Mouse (Mus musculus): Measurements from ENCODE around the gene Tm6sf2. TPM values are rescaled to one million over a fixed set of nuclear protein-coding genes. Genes with fewer than 3 reads are reported as not detected.

Tm6sf2 gene
- polyA plus RNA-seq, 2 experiments: 1.2 to 1.3 TPM

GRCm38 (mm10) chr8:70057721-70058120 is 15.0 kb upstream of the Tm6sf2 start:
- TF ChIP-seq CTCF (IDR thresholded peaks at IDR 0.05; ENCODE audit: low read depth) (no peak), EP300 (IDR thresholded peaks at IDR 0.05; ENCODE audit: low read depth) (no peak)
- H3K4me2 ChIP-seq (ENCODE audit: low read depth): no peak overlapping the region
- H3K36me3 ChIP-seq (replicated peaks; ENCODE audit: control insufficient read depth, insufficient read depth, low read depth): peaks cover 41% of the 10 kb centered on the region
- H3K9me3 ChIP-seq (ENCODE audit: control insufficient read depth, low read length): no peaks in the 10 kb centered on the region
- no peaks in the 10 kb centered on the region for H3K27me3 ChIP-seq (ENCODE audit: control insufficient read depth, insufficient read depth, low read length)
- no peak overlapping the region for H3K9ac ChIP-seq (replicated peaks)
- H3K4me1 ChIP-seq (replicated peaks; ENCODE audit: control insufficient read depth in 2 of 2, insufficient read depth in 2 of 2, low read length in 1 of 2): no peaks in the 10 kb centered on the region
- DNase-seq (ENCODE audit: low read depth in 3 of 3, low spot score in 3 of 3) (no peak), ATAC-seq (ENCODE audit: insufficient read depth) (no peak)
- no peak overlapping the region for H3K4me3 ChIP-seq (ENCODE audit: insufficient read depth in 1 of 2, low read depth in 2 of 2, low read length in 2 of 2)
- 76% methylated on average over 1 of the region's 1 CpGs for WGBS (ENCODE audit: insufficient replicate concordance)
- no peak overlapping the region for H3K27ac ChIP-seq

DNA sequence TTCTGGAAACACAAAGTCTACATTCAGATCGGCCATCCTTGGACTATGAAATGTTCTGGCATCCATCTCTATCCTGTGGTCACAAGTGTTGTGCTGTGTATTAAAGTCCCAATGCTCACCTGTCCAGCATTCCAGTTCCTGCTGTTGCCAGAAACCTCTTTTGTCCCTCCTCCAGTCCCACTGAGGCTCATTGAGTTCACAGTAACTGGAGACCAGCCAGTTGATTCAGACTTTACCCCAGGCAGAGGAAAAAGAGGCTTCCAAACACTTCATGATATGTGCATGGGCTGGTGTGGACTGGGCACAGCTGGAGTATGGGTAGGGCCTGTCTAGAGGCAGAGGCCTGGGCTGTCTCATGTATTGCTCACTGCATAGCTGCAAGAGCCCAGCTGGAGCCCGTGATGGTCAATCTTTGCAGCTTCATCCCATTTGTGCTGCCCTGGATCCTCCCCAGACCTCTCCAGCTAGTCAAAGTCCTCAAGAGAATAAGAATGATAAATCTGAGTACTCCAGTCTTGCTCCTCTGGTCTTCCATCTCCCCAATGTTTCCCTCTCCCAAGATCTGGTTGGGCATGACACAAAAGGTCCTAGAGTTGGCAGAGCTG is 786 bp upstream of the Tm6sf2 start:
- H3K27ac ChIP-seq: no peak overlapping the region

DNA sequence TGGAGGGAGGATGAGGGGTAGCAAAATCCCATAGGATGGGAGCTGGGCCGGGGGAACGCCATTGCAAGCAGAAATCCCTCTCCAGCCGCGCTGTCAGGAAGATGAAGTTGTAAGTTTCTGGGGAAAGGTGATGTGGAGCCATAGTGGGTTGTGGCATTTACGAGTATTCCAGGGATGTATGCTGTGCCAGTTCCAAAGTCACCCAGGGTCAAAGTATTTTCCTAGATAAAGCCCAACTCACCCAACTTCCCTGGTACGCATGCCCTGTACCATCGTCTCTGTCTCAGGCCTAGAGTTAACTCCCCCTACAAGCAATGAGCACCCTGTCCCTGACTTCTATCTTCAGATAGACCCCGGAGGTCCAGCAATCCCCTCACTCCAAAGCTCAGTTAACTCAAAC is 396 bp downstream of the Tm6sf2 start:
- no peak for ATAC-seq (ENCODE audit: insufficient read depth)
- WGBS (ENCODE audit: insufficient replicate concordance): 49% methylated on average over 8 of the region's 8 CpGs
- TF ChIP-seq EP300 (IDR thresholded peaks at IDR 0.05; ENCODE audit: low read depth) (no peak), CTCF (IDR thresholded peaks at IDR 0.05; ENCODE audit: low read depth) (no peak)
- Histone ChIP-seq H3K4me3 (ENCODE audit: insufficient read depth in 1 of 2, low read depth in 2 of 2, low read length in 2 of 2) (peak overlapping the region; percentile 6 to 23; a peak in 3 of 4 replicates), H3K27ac (no peak overlapping the region), H3K4me1 (replicated peaks; ENCODE audit: control insufficient read depth in 2 of 2, insufficient read depth in 2 of 2, low read length in 1 of 2) (peaks cover 0 to 12% of the 10 kb centered on the region in 2 experiments; a peak in 2 of 4 replicates), H3K36me3 (replicated peaks; ENCODE audit: control insufficient read depth, insufficient read depth, low read depth) (no peaks in the 10 kb centered on the region; the same call in none of the 2 replicates), H3K9me3 (ENCODE audit: control insufficient read depth, low read length) (no peaks in the 10 kb centered on the region), H3K4me2 (ENCODE audit: low read depth) (peak overlapping the region; percentile 55), H3K9ac (replicated peaks) (no peak overlapping the region), H3K27me3 (ENCODE audit: control insufficient read depth, insufficient read depth, low read length) (no peaks in the 10 kb centered on the region)
- no peak for DNase-seq (ENCODE audit: low read depth in 3 of 3, low spot score in 3 of 3)

More for the DNA sequence above, 786 bp upstream of the Tm6sf2 start:
- no peaks in the 10 kb centered on the region for H3K9me3 ChIP-seq (ENCODE audit: control insufficient read depth, low read length)
- no peak overlapping the region for H3K4me3 ChIP-seq (ENCODE audit: insufficient read depth in 1 of 2, low read depth in 2 of 2, low read length in 2 of 2)
- no peak overlapping the region for H3K9ac ChIP-seq (replicated peaks)
- ATAC-seq (ENCODE audit: insufficient read depth): no peak
- 75% methylated on average over 2 of the region's 2 CpGs for WGBS (ENCODE audit: insufficient replicate concordance)
- H3K4me1 ChIP-seq (replicated peaks; ENCODE audit: control insufficient read depth in 2 of 2, insufficient read depth in 2 of 2, low read length in 1 of 2): peaks cover 0 to 12% of the 10 kb centered on the region in 2 experiments; a peak in 2 of 4 replicates
- H3K36me3 ChIP-seq (replicated peaks; ENCODE audit: control insufficient read depth, insufficient read depth, low read depth): no peaks in the 10 kb centered on the region; the same call in none of the 2 replicates
- TF ChIP-seq CTCF (IDR thresholded peaks at IDR 0.05; ENCODE audit: low read depth) (no peak), EP300 (IDR thresholded peaks at IDR 0.05; ENCODE audit: low read depth) (no peak)
- no peaks in the 10 kb centered on the region for H3K27me3 ChIP-seq (ENCODE audit: control insufficient read depth, insufficient read depth, low read length)
- no peak overlapping the region; the same call in 1 of the 2 replicates for H3K4me2 ChIP-seq (ENCODE audit: low read depth)
- DNase-seq (ENCODE audit: low read depth in 3 of 3, low spot score in 3 of 3): no peak

DNA sequence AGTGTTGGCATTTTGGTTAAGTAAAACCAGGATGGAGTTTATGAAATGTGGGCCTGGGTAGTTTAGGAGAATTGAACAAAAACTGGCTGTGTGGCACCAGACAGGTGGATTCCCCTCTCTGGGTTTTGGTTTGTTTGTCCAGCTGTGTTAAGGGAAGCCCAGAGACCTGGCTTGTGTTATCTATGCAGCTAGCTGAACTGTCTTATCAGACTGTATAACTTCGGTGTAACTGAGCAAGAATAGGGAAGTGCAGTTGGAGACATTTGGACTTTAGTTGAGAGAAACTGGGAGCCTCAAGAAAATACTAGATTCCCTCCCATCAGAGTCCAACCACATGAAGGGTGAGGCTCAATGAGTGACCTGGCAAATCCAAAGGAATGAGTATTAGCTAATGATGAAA is 958 bp downstream of the Tm6sf2 start:
- Histone ChIP-seq H3K4me2 (ENCODE audit: low read depth) (no peak overlapping the region), H3K27ac (no peak overlapping the region)
- WGBS (ENCODE audit: insufficient replicate concordance): 2% methylated on average over 1 of the region's 1 CpGs

GRCm38 (mm10) chr8:70081976-70082375 is 9.3 kb downstream of the Tm6sf2 start:
- 59% methylated on average over 2 of the region's 2 CpGs for WGBS (ENCODE audit: insufficient replicate concordance)
- Histone ChIP-seq H3K4me1 (replicated peaks; ENCODE audit: control insufficient read depth in 2 of 2, insufficient read depth in 2 of 2, low read length in 1 of 2) (no peaks in the 10 kb centered on the region), H3K4me3 (ENCODE audit: insufficient read depth in 1 of 2, low read depth in 2 of 2, low read length in 2 of 2) (no peak overlapping the region), H3K27ac (no peak overlapping the region), H3K36me3 (replicated peaks; ENCODE audit: control insufficient read depth, insufficient read depth, low read depth) (no peaks in the 10 kb centered on the region), H3K27me3 (ENCODE audit: control insufficient read depth, insufficient read depth, low read length) (peaks cover 45% of the 10 kb centered on the region), H3K4me2 (ENCODE audit: low read depth) (no peak overlapping the region), H3K9me3 (ENCODE audit: control insufficient read depth, low read length) (no peaks in the 10 kb centered on the region), H3K9ac (replicated peaks) (no peak overlapping the region)
- no peak for TF ChIP-seq CTCF (IDR thresholded peaks at IDR 0.05; ENCODE audit: low read depth)
- no peak for TF ChIP-seq EP300 (IDR thresholded peaks at IDR 0.05; ENCODE audit: low read depth)
- DNase-seq (ENCODE audit: low read depth in 3 of 3, low spot score in 3 of 3) (no peak), ATAC-seq (ENCODE audit: insufficient read depth) (no peak)

More for the DNA sequence above, 958 bp downstream of the Tm6sf2 start:
- Histone ChIP-seq H3K9ac (replicated peaks) (no peak overlapping the region), H3K4me1 (replicated peaks; ENCODE audit: control insufficient read depth in 2 of 2, insufficient read depth in 2 of 2, low read length in 1 of 2) (peaks cover 0 to 12% of the 10 kb centered on the region in 2 experiments; a peak in 2 of 4 replicates), H3K36me3 (replicated peaks; ENCODE audit: control insufficient read depth, insufficient read depth, low read depth) (no peaks in the 10 kb centered on the region; the same call in none of the 2 replicates), H3K9me3 (ENCODE audit: control insufficient read depth, low read length) (no peaks in the 10 kb centered on the region), H3K4me3 (ENCODE audit: insufficient read depth in 1 of 2, low read depth in 2 of 2, low read length in 2 of 2) (no peak overlapping the region), H3K27me3 (ENCODE audit: control insufficient read depth, insufficient read depth, low read length) (no peaks in the 10 kb centered on the region)
- no peak for DNase-seq (ENCODE audit: low read depth in 3 of 3, low spot score in 3 of 3)
- ATAC-seq (ENCODE audit: insufficient read depth): no peak
- no peak for TF ChIP-seq EP300 (IDR thresholded peaks at IDR 0.05; ENCODE audit: low read depth)
- TF ChIP-seq CTCF (IDR thresholded peaks at IDR 0.05; ENCODE audit: low read depth): no peak
